Mouse (Mus musculus) liver, adult 2 months (tissue): ENCODE results near the gene Gng7. TPM values are rescaled to one million over a fixed set of nuclear protein-coding genes. Genes with fewer than 3 reads are reported as not detected.
A peak's percentile ranks its signal among the peaks of the same experiment; 100 is the strongest.

ENCODE experiments used
- DNase-seq: peaks from one replicate; pipeline ENCODE4 v3.0.0-alpha.2; 2011; ENCODE audit warnings: low read depth, low spot score; ENCODE audit errors: extremely low read depth
- H3K27ac ChIP-seq: fragments of 200-500 bp; replicated peaks from 2 replicates; pipeline ENCODE4 v1.5.1; 2012; ENCODE audit warnings: low read depth, mild to moderate bottlenecking, control low read depth, inconsistent platforms, low read length; ENCODE audit not compliant: insufficient read depth
- H3K27me3 ChIP-seq: fragments of 200-500 bp; 2 replicates; pipeline ENCODE4 v1.6.1; 2012; ENCODE audit warnings: mild to moderate bottlenecking, moderate library complexity, low read length, inconsistent platforms; ENCODE audit not compliant: control insufficient read depth, insufficient read depth
- H3K36me3 ChIP-seq: fragments of 200-500 bp; 2 replicates; pipeline ENCODE4 v1.6.1; 2012; ENCODE audit warnings: low read length, inconsistent platforms; ENCODE audit not compliant: control insufficient read depth, insufficient read depth
- H3K4me1 ChIP-seq: fragments of 200-500 bp; 2 replicates; pipeline ENCODE4 v1.6.1; 2011; ENCODE audit warnings: low read length; ENCODE audit not compliant: control insufficient read depth, insufficient read depth
- H3K4me3 ChIP-seq: fragments of 200-500 bp; 2 replicates; pipeline ENCODE4 v1.5.1; 2011; ENCODE audit warnings: low read depth, mild to moderate bottlenecking, control low read depth, low read length, moderate library complexity; ENCODE audit not compliant: insufficient read depth
- H3K79me2 ChIP-seq: fragments of 200-500 bp; 2 replicates; pipeline ENCODE4 v1.6.1; 2012; ENCODE audit warnings: inconsistent platforms, mild to moderate bottlenecking, low read length, moderate library complexity; ENCODE audit not compliant: control insufficient read depth, insufficient read depth
- H3K9ac ChIP-seq: fragments of 200-500 bp; 2 replicates; pipeline ENCODE4 v1.6.1; 2012; ENCODE audit warnings: low read depth, mild to moderate bottlenecking, control low read depth, inconsistent platforms, low read length
- CTCF ChIP-seq: fragments of 200-500 bp; IDR thresholded peaks from 2 replicates; pipeline ENCODE4 v1.5.1; 2011; ENCODE audit warnings: low read depth, low read length, control low read depth
- POLR2A ChIP-seq: fragments of 200-500 bp; IDR thresholded peaks from 2 replicates; pipeline ENCODE4 v1.6.1; 2011; ENCODE audit warnings: low read length, control low read depth; ENCODE audit not compliant: insufficient read depth; ENCODE audit errors: extremely low read depth
- whole genome bisulfite sequencing: fragments of 180-500 bp; shearing (Covaris S2); methylation state at CpG from one replicate; pipeline ENCODE4 v1.1.7; 2018; 5-methylcytosine and 5-hydroxymethylcytosine counted together
- polyA plus RNA-seq: library from polyadenylated mRNA; depleted of rRNA; stranded (reverse); fragments of >200 nt; gene quantifications from 2 replicates; pipeline ENCODE4 v1.2.3, GENCODE M21; 2012
- total RNA-seq: library from RNA; depleted of rRNA; stranded (reverse); fragments of >200 nt; gene quantifications from 2 replicates; pipeline ENCODE4 v1.2.3, GENCODE M21; 2014

The Gng7 gene
- total and polyA plus RNA-seq, 2 experiments: 0.09 to 0.65 TPM

GRCm38 (mm10) chr10:80914253-80914656, 100.5 kb downstream of the Gng7 start:
- peaks cover 4% of the 10 kb centered on the region; the same call in 1 of the 2 replicates for H3K79me2 ChIP-seq
- TF ChIP-seq POLR2A: no peak
- peak; percentile 35; the same call in 1 of the 2 replicates for TF ChIP-seq CTCF
- WGBS: 40% methylated on average over 5 of the region's 5 CpGs
- no peak overlapping the region for H3K9ac ChIP-seq
- H3K4me3 ChIP-seq: no peak overlapping the region
- peaks cover 21% of the 10 kb centered on the region for H3K4me1 ChIP-seq
- peak overlapping the region; percentile 62 for H3K27ac ChIP-seq
- no peaks in the 10 kb centered on the region for H3K27me3 ChIP-seq
- no peaks in the 10 kb centered on the region for H3K36me3 ChIP-seq
- peak; percentile 93 for DNase-seq

- Histone ChIP-seq H3K36me3 (no peaks in the 10 kb centered on the region), H3K27me3 (no peaks in the 10 kb centered on the region), H3K4me1 (peaks cover 21% of the 10 kb centered on the region), H3K9ac (no peak overlapping the region), H3K27ac (peak overlapping the region; percentile 62), H3K79me2 (peaks cover 4% of the 10 kb centered on the region; the same call in 1 of the 2 replicates), H3K4me3 (no peak overlapping the region)
- 76% methylated on average over 8 of the region's 8 CpGs for WGBS
- TF ChIP-seq POLR2A (no peak), CTCF (no peak)
- no peak for DNase-seq
Measured at GRCm38 (mm10) chr10:80913364-80914011, 101.3 kb downstream of the Gng7 start.

- Histone ChIP-seq H3K9ac (no peak overlapping the region), H3K27me3 (no peaks in the 10 kb centered on the region), H3K27ac (no peak overlapping the region), H3K4me3 (no peak overlapping the region), H3K4me1 (peaks cover 15% of the 10 kb centered on the region), H3K79me2 (peaks cover 4% of the 10 kb centered on the region; the same call in 1 of the 2 replicates), H3K36me3 (no peaks in the 10 kb centered on the region)
- TF ChIP-seq CTCF (no peak), POLR2A (no peak)
- no peak for DNase-seq
Measured at GRCm38 (mm10) chr10:80911891-80912290, 102.9 kb downstream of the Gng7 start.

GRCm38 (mm10) chr10:80911354-80911753, 103.4 kb downstream of the Gng7 start:
- no peak overlapping the region for H3K9ac ChIP-seq
- no peaks in the 10 kb centered on the region for H3K27me3 ChIP-seq
- H3K36me3 ChIP-seq: no peaks in the 10 kb centered on the region
- H3K4me1 ChIP-seq: peaks cover 15% of the 10 kb centered on the region
- no peak for DNase-seq
- no peak overlapping the region for H3K4me3 ChIP-seq
- no peak overlapping the region for H3K27ac ChIP-seq
- TF ChIP-seq POLR2A: no peak
- no peak for TF ChIP-seq CTCF
- peaks cover 4% of the 10 kb centered on the region; the same call in 1 of the 2 replicates for H3K79me2 ChIP-seq
- 95% methylated on average over 4 of the region's 4 CpGs for WGBS

GRCm38 (mm10) chr10:80909375-80910162, 105.2 kb downstream of the Gng7 start:
- H3K9ac ChIP-seq: no peak overlapping the region
- no peak overlapping the region for H3K27ac ChIP-seq
- peaks cover 9% of the 10 kb centered on the region; the same call in 1 of the 2 replicates for H3K4me1 ChIP-seq
- no peaks in the 10 kb centered on the region for H3K27me3 ChIP-seq
- H3K4me3 ChIP-seq: no peak overlapping the region
- no peaks in the 10 kb centered on the region for H3K36me3 ChIP-seq
- TF ChIP-seq POLR2A: no peak
- TF ChIP-seq CTCF: no peak
- H3K79me2 ChIP-seq: peaks cover 4% of the 10 kb centered on the region; the same call in 1 of the 2 replicates
- no peak for DNase-seq
- 98% methylated on average over 22 of the region's 22 CpGs for WGBS
